Mouse (Mus musculus) intestine, postnatal 0 days (tissue): ENCODE measurements around the gene Cdrt4. TPM values are rescaled to one million over a fixed set of nuclear protein-coding genes. Genes with fewer than 3 reads are reported as not detected.
A peak's percentile ranks its signal among the peaks of the same experiment; 100 is the strongest.

ENCODE experiments used
- ATAC-seq: fragments of 200-750 bp; cut with Nextera tagmentation; 2 replicates; pipeline ENCODE4 v1.8.0; 2017; ENCODE audit warnings: mild to moderate bottlenecking, moderate TSS enrichment, moderate library complexity
- H3K27ac ChIP-seq: fragments of 300-500 bp; sonication (generic); 2 replicates; pipeline ENCODE4 v1.5.1; 2014; ENCODE audit warnings: mild to moderate bottlenecking, low read depth, low read length, moderate library complexity
- H3K27me3 ChIP-seq: fragments of 300-500 bp; sonication (generic); replicated peaks from 2 replicates; pipeline ENCODE4 v1.6.1; 2014; ENCODE audit warnings: low read length, mixed read lengths; ENCODE audit not compliant: control insufficient read depth, insufficient read depth
- H3K36me3 ChIP-seq: fragments of 300-500 bp; sonication (generic); 2 replicates; pipeline ENCODE4 v1.6.1; 2014; ENCODE audit warnings: mild to moderate bottlenecking, moderate library complexity; ENCODE audit not compliant: control insufficient read depth, insufficient read depth
- H3K4me1 ChIP-seq: fragments of 300-500 bp; sonication (generic); replicated peaks from 2 replicates; pipeline ENCODE4 v1.6.1; 2014; ENCODE audit warnings: antibody characterized with exemption, low read length, mixed read lengths; ENCODE audit not compliant: control insufficient read depth, insufficient read depth
- H3K4me2 ChIP-seq: fragments of 300-500 bp; sonication (generic); replicated peaks from 2 replicates; pipeline ENCODE4 v1.6.1; 2014; ENCODE audit warnings: low read depth, mild to moderate bottlenecking, moderate library complexity
- H3K4me3 ChIP-seq: fragments of 300-500 bp; sonication (generic); 2 replicates; pipeline ENCODE4 v1.5.1; 2014; ENCODE audit warnings: low read depth, low read length
- H3K9ac ChIP-seq: fragments of 300-500 bp; sonication (generic); 2 replicates; pipeline ENCODE4 v1.6.1; 2014; ENCODE audit warnings: mild to moderate bottlenecking, low read depth, low read length
- H3K9me3 ChIP-seq: fragments of 300-500 bp; sonication (generic); 2 replicates; pipeline ENCODE4 v1.6.1; 2016; ENCODE audit warnings: mixed run types; ENCODE audit not compliant: control insufficient read depth
- CTCF ChIP-seq: sonication (generic); IDR thresholded peaks from 2 replicates; pipeline ENCODE4 v1.5.1; 2016; ENCODE audit warnings: low read depth, mild to moderate bottlenecking, control low read depth, antibody characterized with exemption, moderate library complexity
- WGBS: fragments of 180-500 bp; shearing (Covaris S2); extraction: QIAGEN DNeasy Blood & Tissue Kit; methylation state at CpG from one replicate; pipeline ENCODE4 v1.1.7; 2014; 5-methylcytosine and 5-hydroxymethylcytosine counted together
- polyA plus RNA-seq: library from polyadenylated mRNA; unstranded; fragments of >200 nt; fragmentation: Nextera tagmentation; extraction: Ambion mirVana; gene quantifications from 2 replicates; pipeline ENCODE4 v1.2.1, GENCODE M21; 2015

Gene Cdrt4
- polyA plus RNA-seq, 1 experiment from 2014 or later = not detected

DNA sequence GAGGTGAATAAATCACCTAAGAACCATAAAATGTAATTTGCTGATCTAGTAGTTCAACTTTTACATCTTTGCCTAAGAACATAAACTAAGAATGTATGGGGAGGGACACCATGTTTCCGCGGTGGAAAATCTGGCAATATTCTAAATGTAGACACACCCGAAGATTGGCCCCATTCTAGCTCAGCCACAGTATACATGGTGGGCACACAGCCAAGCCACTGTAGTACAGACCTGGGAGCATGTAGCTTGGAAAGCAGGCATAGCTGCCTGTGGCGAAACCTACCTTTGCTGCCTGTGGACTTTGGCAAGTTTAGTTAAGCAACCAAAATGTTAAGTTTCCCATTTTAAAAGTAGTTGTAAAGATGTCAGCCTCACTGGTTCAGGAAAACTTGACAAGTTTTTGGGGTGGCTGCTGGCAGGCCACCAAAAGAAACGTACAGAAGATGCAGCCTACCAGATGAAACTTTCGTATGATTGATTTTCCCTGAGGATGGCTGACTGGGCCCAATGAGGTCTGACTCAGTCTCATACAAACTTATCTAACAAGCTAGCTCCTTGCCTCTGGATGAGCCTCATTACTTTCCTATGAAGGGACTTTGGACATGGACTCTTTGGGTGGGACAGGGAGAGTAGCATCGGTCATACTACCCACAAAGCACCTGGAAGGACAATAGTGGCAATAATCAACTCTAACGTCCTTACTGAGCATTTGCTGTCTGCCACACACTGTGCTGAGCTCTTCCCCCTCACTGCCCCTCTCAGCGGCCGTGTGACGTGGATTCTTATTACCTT, 84.6 kb downstream of the Cdrt4 start:
- Histone ChIP-seq H3K36me3 (no peaks in the 10 kb centered on the region), H3K9ac (no peak overlapping the region), H3K9me3 (no peaks in the 10 kb centered on the region), H3K4me2 (no peak overlapping the region), H3K4me3 (no peak overlapping the region), H3K27me3 (no peaks in the 10 kb centered on the region), H3K27ac (peak overlapping the region; percentile 37; the same call in 1 of the 2 replicates), H3K4me1 (peaks cover 7% of the 10 kb centered on the region; the same call in 1 of the 2 replicates)
- ATAC-seq = peak; percentile 84
- no peak for TF ChIP-seq CTCF
- 32% methylated on average over 11 of the region's 11 CpGs for WGBS

DNA sequence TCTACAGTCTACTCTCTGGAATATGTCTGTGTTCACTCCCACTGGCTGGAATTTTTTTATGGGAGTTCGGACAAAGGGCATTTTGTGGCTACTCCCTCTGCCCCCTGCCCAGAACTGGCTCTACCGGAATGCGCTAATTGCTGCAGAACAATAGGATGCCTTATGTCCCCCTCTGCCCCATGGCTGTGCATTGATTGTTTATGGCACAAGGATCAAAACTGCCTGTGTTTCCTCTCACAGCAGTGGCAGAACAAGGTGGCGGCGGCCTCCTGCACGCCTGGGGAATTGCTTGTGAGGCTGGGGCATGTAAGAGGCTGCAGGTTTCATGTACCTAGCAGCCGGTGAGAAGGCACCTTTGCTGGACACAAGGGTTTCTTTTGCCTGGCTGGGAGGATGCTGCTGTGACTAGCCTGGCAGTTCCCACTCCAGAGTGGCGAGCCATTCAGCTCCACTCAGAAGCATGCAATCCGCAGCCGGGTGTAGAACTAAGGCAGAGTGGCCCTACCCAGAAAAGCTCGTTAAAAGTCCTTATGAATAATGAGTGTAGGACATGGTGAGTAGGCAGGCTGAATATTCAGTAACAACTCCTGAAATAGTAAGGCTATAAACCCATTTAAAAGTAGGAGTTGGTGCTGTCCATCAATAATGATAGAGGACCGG, 89.1 kb downstream of the Cdrt4 start:
- Histone ChIP-seq H3K27me3 (no peaks in the 10 kb centered on the region), H3K4me1 (peaks cover 7% of the 10 kb centered on the region; the same call in 1 of the 2 replicates), H3K9ac (no peak overlapping the region), H3K4me3 (no peak overlapping the region), H3K27ac (peak overlapping the region; percentile 15; the same call in 1 of the 2 replicates), H3K36me3 (no peaks in the 10 kb centered on the region), H3K9me3 (no peaks in the 10 kb centered on the region), H3K4me2 (no peak overlapping the region)
- TF ChIP-seq CTCF = no peak
- WGBS = 36% methylated on average over 12 of the region's 12 CpGs
- peak; percentile 53 for ATAC-seq

Other genes with a start within 250 kb of the Cdrt4 start
- gene Zfp287, start 219.3 kb upstream of the Cdrt4 start, polyA plus RNA-seq = 1.5 and 2.3 TPM in 2 replicates
- gene Gm10428, start 198.1 kb upstream of the Cdrt4 start, polyA plus RNA-seq = not detected in 2 replicates
- gene Zfp286, start 161.7 kb upstream of the Cdrt4 start, polyA plus RNA-seq = 4.2 and 4.3 TPM in 2 replicates
- gene Trim16, start 131.0 kb upstream of the Cdrt4 start, polyA plus RNA-seq = 10.8 and 11.5 TPM in 2 replicates
- gene Fbxw10, start 104.1 kb upstream of the Cdrt4 start, polyA plus RNA-seq = 0.14 and 0.17 TPM in 2 replicates
- gene Tvp23b, start 71.7 kb upstream of the Cdrt4 start, polyA plus RNA-seq = 53.4 and 57.2 TPM in 2 replicates
- not detected in 2 replicates for gene Tekt3, start 110.5 kb downstream of the Cdrt4 start, polyA plus RNA-seq
- 49.1 and 54.0 TPM in 2 replicates for gene Pmp22, start 177.8 kb downstream of the Cdrt4 start, polyA plus RNA-seq